Mouse (Mus musculus): Measurements from ENCODE around the gene Cmss1. TPM values are rescaled to one million over a fixed set of nuclear protein-coding genes. Genes with fewer than 3 reads are reported as not detected.

Gene Cmss1
- polyA plus RNA-seq (2014; fragmentation: Nextera tagmentation; extraction: Ambion mirVana), result 52.5 and 53.7 TPM in 2 replicates

DNA sequence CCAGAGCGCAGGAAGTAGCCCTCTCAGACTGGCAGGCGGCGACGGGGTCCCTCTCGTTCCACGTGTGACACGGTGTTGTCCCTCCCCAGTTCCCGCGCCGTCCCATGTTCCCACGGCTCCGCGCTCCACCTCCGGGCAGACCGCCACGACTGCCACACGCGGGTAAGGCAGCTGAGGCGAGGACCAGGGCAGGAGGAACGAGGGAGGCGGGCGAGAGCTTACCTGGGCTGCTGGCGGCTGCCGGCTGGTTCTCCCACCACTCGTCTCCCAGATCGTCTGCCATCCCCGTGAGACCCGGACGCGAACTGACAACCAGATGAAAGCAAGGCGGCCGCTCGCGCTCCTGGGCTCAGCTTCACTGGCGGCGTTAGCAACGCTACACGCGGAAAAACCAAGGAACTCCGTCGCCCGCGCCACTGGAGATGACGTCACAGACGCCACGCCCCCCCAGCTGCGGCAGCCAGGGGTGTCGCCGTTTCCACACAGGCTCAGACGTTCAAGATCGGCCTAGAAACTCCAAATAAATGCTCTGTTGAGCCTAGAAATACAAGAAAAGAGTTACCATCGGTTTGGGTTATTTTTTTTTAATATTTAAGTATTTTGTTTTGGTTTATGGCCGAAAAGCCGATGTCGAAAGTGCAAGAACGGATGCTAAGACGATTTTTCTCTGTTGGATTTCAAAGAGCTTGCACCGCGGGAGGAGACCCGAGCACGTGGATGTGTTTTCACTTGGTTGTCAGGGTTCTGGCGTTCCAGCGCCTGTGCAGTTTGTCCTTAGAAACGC is at the start of gene Cmss1:
Gene Cmss1, minus strand, starts transcription at position 421 of the 784 bp plus-strand sequence.
- ATAC-seq (replicated peaks; ENCODE audit: low FRiP score), result peak; percentile 94
- Histone ChIP-seq H3K4me3 (ENCODE audit: low read depth, low read length) (peak within 1 kb of the TSS; percentile 80), H3K36me3 (ENCODE audit: control insufficient read depth, insufficient read depth, low read length) (no peaks in the 10 kb centered on the region), H3K4me1 (replicated peaks; ENCODE audit: control insufficient read depth, insufficient read depth, low read length) (no peaks in the 10 kb centered on the region; the same call in 1 of the 2 replicates), H3K27ac (ENCODE audit: low read depth, low read length) (no peak within 1 kb of the TSS), H3K27me3 (ENCODE audit: control insufficient read depth, insufficient read depth, low read length) (no peaks in the 10 kb centered on the region), H3K9ac (ENCODE audit: low read length) (peak within 1 kb of the TSS; percentile 72), H3K9me3 (ENCODE audit: control insufficient read depth, low read length) (no peaks in the 10 kb centered on the region), H3K4me2 (ENCODE audit: low read depth, low read length, severe bottlenecking) (peak within 1 kb of the TSS; percentile 62)
- DNase-seq (ENCODE audit: low spot score), result peak; percentile 95
- under 1% methylated on average over 64 of the region's 64 CpGs for WGBS

DNA sequence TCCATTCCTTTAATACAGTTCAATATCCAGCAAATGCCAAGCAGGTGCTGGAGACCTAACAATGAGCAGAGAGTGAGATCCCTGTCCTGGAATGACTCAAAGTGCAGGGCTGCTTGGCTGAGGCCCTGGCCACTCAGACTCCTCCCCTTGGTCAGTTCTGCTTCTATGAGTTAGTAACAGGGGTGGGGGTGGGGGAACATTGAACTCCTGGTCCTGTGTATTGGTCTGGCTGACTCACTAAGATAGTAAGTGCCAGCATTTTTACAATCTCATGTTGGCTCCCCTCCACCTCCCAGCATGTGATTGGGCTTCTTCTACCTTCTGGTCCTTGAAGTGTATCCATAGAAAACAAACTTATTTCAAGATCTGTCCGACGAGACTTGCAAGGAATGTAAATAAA is 43.2 kb upstream of the Cmss1 start:
- Histone ChIP-seq H3K27ac (ENCODE audit: low read depth, low read length) (no peak overlapping the region), H3K9ac (ENCODE audit: low read length) (no peak overlapping the region), H3K9me3 (ENCODE audit: control insufficient read depth, low read length) (no peaks in the 10 kb centered on the region), H3K27me3 (ENCODE audit: control insufficient read depth, insufficient read depth, low read length) (no peaks in the 10 kb centered on the region), H3K4me2 (ENCODE audit: low read depth, low read length, severe bottlenecking) (no peak overlapping the region), H3K36me3 (ENCODE audit: control insufficient read depth, insufficient read depth, low read length) (no peaks in the 10 kb centered on the region), H3K4me1 (replicated peaks; ENCODE audit: control insufficient read depth, insufficient read depth, low read length) (no peaks in the 10 kb centered on the region), H3K4me3 (ENCODE audit: low read depth, low read length) (no peak overlapping the region)
- ATAC-seq (replicated peaks; ENCODE audit: low FRiP score) (no peak), DNase-seq (ENCODE audit: low spot score) (no peak)
- 85% methylated on average over 2 of the region's 2 CpGs for WGBS

DNA sequence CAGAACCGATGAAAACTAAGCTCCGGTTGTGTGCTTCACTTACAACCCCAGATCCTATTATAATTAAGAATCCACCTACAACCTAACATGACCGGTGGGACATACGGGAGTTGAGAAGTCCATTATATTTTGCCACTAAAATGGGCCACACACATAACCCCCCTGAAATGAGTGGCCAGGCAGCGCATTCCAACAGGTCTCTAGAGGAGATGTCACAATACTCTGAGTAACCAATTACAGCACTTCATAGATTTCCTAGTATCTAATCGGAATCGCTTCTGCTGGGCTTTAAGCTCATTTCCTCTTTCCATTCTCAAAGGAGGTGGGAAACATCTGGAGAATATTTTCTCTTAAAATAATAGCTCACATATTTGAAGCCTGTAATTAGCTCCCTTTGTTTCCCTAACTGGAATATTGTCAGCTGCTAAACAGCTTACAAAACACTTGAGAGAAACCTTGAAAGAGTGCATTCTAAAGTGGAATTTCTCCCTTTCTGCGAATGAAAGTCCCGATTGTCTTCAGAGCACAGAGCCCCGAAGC is 34.8 kb upstream of the Cmss1 start:
- Histone ChIP-seq H3K4me1 (replicated peaks; ENCODE audit: control insufficient read depth, insufficient read depth, low read length) (no peaks in the 10 kb centered on the region), H3K9ac (ENCODE audit: low read length) (no peak overlapping the region), H3K27ac (ENCODE audit: low read depth, low read length) (no peak overlapping the region), H3K4me2 (ENCODE audit: low read depth, low read length, severe bottlenecking) (no peak overlapping the region), H3K4me3 (ENCODE audit: low read depth, low read length) (no peak overlapping the region), H3K27me3 (ENCODE audit: control insufficient read depth, insufficient read depth, low read length) (no peaks in the 10 kb centered on the region), H3K36me3 (ENCODE audit: control insufficient read depth, insufficient read depth, low read length) (no peaks in the 10 kb centered on the region), H3K9me3 (ENCODE audit: control insufficient read depth, low read length) (no peaks in the 10 kb centered on the region)
- DNase-seq (ENCODE audit: low spot score) (no peak), ATAC-seq (replicated peaks; ENCODE audit: low FRiP score) (no peak)
- 75% methylated on average over 10 of the region's 10 CpGs for WGBS

DNA sequence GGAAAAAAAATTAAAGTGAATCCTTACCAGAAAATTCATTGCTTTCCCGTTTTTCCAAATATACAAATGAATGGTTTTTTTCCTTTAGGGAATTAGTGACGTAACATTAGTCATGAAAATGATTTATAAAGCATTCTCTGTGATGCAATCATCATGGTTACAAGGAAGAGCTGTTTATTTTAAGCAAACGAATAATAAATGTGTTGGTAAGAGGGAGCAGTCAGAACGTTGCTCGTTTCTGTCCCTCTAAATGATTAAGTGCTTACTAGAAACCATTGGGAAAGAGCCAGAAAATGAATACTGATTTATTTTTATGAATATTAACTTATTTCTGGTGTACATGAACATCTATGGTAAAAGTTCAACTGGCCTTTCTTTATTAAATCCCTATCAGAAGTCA is 28.1 kb upstream of the Cmss1 start:
- ATAC-seq (replicated peaks; ENCODE audit: low FRiP score) (no peak), DNase-seq (ENCODE audit: low spot score) (no peak)
- no peak overlapping the region for H3K4me2 ChIP-seq (ENCODE audit: low read depth, low read length, severe bottlenecking)
- no peak overlapping the region for H3K9ac ChIP-seq (ENCODE audit: low read length)
- WGBS, result 83% methylated on average over 5 of the region's 5 CpGs
- no peaks in the 10 kb centered on the region for H3K36me3 ChIP-seq (ENCODE audit: control insufficient read depth, insufficient read depth, low read length)
- no peaks in the 10 kb centered on the region for H3K4me1 ChIP-seq (replicated peaks; ENCODE audit: control insufficient read depth, insufficient read depth, low read length)
- no peak overlapping the region for H3K27ac ChIP-seq (ENCODE audit: low read depth, low read length)
- H3K4me3 ChIP-seq (ENCODE audit: low read depth, low read length), result no peak overlapping the region
- no peaks in the 10 kb centered on the region for H3K27me3 ChIP-seq (ENCODE audit: control insufficient read depth, insufficient read depth, low read length)
- no peaks in the 10 kb centered on the region for H3K9me3 ChIP-seq (ENCODE audit: control insufficient read depth, low read length)

DNA sequence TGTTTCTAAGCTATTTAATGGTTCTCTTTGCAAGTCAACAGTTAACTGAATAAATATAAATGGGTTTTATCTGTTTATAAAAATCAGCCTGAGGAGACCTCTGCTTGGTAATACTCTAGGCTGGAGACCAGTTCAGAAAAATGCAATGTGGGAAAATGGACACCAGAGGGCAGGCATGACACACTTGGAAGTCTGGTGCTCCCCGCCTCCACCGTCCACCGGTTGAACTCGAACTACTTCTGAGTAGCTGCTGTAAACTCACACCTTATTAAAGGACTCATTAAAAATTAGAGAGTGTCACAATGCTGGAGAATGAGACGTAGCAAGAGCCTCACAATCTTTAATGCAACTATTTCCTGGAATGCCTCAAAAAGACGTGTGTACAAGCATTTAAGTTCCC is 27.5 kb upstream of the Cmss1 start:
- Histone ChIP-seq H3K27ac (ENCODE audit: low read depth, low read length) (no peak overlapping the region), H3K4me3 (ENCODE audit: low read depth, low read length) (no peak overlapping the region), H3K9me3 (ENCODE audit: control insufficient read depth, low read length) (no peaks in the 10 kb centered on the region), H3K4me1 (replicated peaks; ENCODE audit: control insufficient read depth, insufficient read depth, low read length) (no peaks in the 10 kb centered on the region), H3K27me3 (ENCODE audit: control insufficient read depth, insufficient read depth, low read length) (no peaks in the 10 kb centered on the region), H3K9ac (ENCODE audit: low read length) (no peak overlapping the region), H3K36me3 (ENCODE audit: control insufficient read depth, insufficient read depth, low read length) (no peaks in the 10 kb centered on the region), H3K4me2 (ENCODE audit: low read depth, low read length, severe bottlenecking) (no peak overlapping the region)
- ATAC-seq (replicated peaks; ENCODE audit: low FRiP score) (peak; percentile 79), DNase-seq (ENCODE audit: low spot score) (peak; percentile 81)
- WGBS, result 10% methylated on average over 6 of the region's 6 CpGs

DNA sequence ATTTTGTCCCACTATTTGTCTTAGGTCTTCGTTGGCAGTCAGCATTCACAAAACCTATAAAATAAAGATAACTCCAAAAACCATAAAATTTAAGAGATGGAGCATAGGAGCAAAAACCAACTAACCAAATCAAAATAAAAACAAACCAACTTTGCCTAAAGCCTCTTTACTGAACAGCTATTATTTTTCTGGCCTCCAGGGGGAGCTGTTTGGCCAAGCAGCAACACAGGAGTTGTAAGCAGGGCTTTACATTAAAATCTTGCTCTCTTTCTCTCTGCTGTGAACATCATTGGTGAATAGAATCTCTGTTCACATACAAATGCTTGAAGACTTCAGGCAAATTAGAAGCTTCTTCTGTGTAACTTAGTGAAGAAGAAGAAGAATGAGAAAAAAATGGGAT is 5.1 kb upstream of the Cmss1 start:
- no peak overlapping the region for H3K9ac ChIP-seq (ENCODE audit: low read length)
- H3K36me3 ChIP-seq (ENCODE audit: control insufficient read depth, insufficient read depth, low read length), result no peaks in the 10 kb centered on the region
- DNase-seq (ENCODE audit: low spot score) (no peak), ATAC-seq (replicated peaks; ENCODE audit: low FRiP score) (no peak)
- no peaks in the 10 kb centered on the region for H3K27me3 ChIP-seq (ENCODE audit: control insufficient read depth, insufficient read depth, low read length)
- H3K4me3 ChIP-seq (ENCODE audit: low read depth, low read length), result no peak overlapping the region
- H3K9me3 ChIP-seq (ENCODE audit: control insufficient read depth, low read length), result no peaks in the 10 kb centered on the region
- no peak overlapping the region for H3K27ac ChIP-seq (ENCODE audit: low read depth, low read length)
- H3K4me2 ChIP-seq (ENCODE audit: low read depth, low read length, severe bottlenecking), result no peak overlapping the region
- WGBS, result 10% methylated on average over 1 of the region's 1 CpGs
- H3K4me1 ChIP-seq (replicated peaks; ENCODE audit: control insufficient read depth, insufficient read depth, low read length), result no peaks in the 10 kb centered on the region; the same call in 1 of the 2 replicates

DNA sequence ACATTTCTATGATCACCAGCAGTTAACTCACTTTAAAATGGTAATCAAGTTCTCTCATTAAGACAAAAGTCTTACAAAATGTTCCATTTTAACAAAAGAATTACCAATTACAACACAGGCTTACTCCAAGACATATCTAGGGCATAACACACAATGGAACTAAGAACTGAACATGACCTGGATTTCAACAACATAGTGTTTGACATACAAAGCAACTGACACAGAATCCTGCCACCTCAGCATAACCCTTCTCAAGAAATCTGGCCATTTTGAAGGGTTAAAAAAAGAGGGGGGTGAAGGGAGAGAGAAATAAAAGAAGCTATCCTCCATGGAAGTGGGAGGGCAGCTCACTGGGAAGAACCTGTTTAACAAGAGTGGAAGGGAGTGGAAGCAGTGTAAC is 5.6 kb downstream of the Cmss1 start:
- Histone ChIP-seq H3K4me1 (replicated peaks; ENCODE audit: control insufficient read depth, insufficient read depth, low read length) (no peaks in the 10 kb centered on the region), H3K9ac (ENCODE audit: low read length) (no peak overlapping the region), H3K4me3 (ENCODE audit: low read depth, low read length) (no peak overlapping the region), H3K27ac (ENCODE audit: low read depth, low read length) (no peak overlapping the region), H3K9me3 (ENCODE audit: control insufficient read depth, low read length) (no peaks in the 10 kb centered on the region), H3K27me3 (ENCODE audit: control insufficient read depth, insufficient read depth, low read length) (no peaks in the 10 kb centered on the region), H3K36me3 (ENCODE audit: control insufficient read depth, insufficient read depth, low read length) (no peaks in the 10 kb centered on the region), H3K4me2 (ENCODE audit: low read depth, low read length, severe bottlenecking) (no peak overlapping the region)
- DNase-seq (ENCODE audit: low spot score) (no peak), ATAC-seq (replicated peaks; ENCODE audit: low FRiP score) (no peak)

DNA sequence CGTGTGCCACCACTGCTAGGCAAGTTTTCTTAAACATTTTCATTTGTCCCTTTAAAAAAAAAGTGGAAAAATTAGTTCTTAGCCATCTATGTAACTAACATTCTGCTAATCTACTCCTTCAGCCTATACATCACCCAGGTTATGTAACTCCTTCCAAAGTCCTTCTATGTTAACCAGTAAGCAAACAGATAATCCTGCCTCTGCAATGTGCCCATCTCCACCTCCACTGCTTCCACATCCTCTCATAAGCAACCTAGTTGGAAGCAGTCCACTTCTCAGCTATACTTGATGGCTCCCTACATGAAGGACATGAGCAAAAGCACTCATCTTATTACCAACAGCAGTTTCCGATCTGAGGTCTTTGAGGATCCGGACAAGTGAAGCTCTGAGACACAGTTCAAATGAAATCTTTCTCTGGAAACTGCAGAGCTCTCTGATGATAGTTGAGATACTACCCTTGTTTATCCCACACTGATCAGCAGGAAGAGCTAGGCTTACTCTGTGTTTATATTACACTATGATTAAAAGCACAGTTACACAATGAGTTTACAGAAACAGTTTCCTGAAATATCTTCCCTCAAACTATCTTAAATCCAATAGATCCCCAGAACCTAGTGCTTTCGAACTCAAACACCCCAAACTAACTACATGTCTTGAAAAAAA is 9.2 kb downstream of the Cmss1 start:
- no peaks in the 10 kb centered on the region for H3K9me3 ChIP-seq (ENCODE audit: control insufficient read depth, low read length)
- ATAC-seq (replicated peaks; ENCODE audit: low FRiP score), result no peak
- no peak overlapping the region for H3K4me2 ChIP-seq (ENCODE audit: low read depth, low read length, severe bottlenecking)
- WGBS, result 89% methylated on average over 4 of the region's 4 CpGs
- H3K4me1 ChIP-seq (replicated peaks; ENCODE audit: control insufficient read depth, insufficient read depth, low read length), result no peaks in the 10 kb centered on the region
- H3K36me3 ChIP-seq (ENCODE audit: control insufficient read depth, insufficient read depth, low read length), result no peaks in the 10 kb centered on the region
- DNase-seq (ENCODE audit: low spot score), result no peak
- H3K9ac ChIP-seq (ENCODE audit: low read length), result no peak overlapping the region
- no peak overlapping the region for H3K27ac ChIP-seq (ENCODE audit: low read depth, low read length)
- no peak overlapping the region for H3K4me3 ChIP-seq (ENCODE audit: low read depth, low read length)
- H3K27me3 ChIP-seq (ENCODE audit: control insufficient read depth, insufficient read depth, low read length), result no peaks in the 10 kb centered on the region

Measured in forebrain, embryonic 11.5 days (tissue).